Mouse (Mus musculus) C2C12 (cell line): ENCODE results near the gene Limch1.

Experiments used
- CTCF ChIP-seq: IDR thresholded peaks from one replicate; pipeline ENCODE4 v1.5.1; 2011; ENCODE audit not compliant: control insufficient read depth, insufficient read depth, insufficient read length
- MAX ChIP-seq: IDR thresholded peaks from one replicate; pipeline ENCODE4 v1.6.1; 2011; ENCODE audit warnings: mild to moderate bottlenecking, control low read depth

DNA sequence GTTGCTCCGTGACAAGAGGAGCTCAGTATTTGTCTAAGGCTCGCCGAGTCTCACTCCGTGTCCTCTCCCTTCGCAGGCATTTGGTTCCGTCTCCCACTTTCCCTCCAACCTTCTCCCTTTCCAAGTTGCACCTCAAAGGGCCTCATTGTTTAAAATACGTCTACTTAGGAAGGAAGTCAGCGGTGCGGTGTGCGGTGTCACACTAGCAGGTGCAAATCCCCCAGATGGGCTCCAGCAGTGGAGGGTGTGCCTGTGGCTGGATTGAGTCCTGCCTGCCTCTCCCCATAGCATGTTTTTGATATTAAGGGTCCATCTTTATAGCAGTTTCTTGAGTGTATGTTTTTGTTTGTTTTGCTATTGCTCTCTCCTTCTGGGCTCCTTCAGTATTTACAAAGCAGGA, 56.6 kb downstream of the Limch1 start:
- TF ChIP-seq CTCF (no peak), MAX (no peak)
